Mouse (Mus musculus): ENCODE data around the gene Abtb2. TPM values are rescaled to one million over a fixed set of nuclear protein-coding genes. Genes with fewer than 3 reads are reported as not detected.

Abtb2 gene
- polyA plus RNA-seq, 1 experiment from 2014 or later = 5.6 TPM

DNA sequence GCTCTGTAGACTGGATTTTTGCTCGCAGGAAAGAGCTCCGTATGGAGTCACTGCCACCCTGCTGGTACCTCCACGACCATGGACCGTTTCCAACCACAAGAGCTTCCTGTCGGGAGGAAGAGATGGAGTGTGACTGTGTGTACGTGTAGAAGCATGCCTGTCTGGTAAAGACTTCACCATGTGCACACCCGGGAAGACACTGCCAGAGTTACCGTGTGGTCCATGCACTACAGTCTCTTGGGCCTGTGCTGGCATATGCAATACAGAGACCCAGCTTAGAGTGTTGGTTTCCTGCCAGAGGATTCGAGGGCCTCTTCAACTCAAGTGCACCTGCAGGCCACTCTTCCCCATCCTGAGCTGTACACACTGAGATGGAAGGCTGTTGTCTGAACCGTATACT lies 41.8 kb downstream of the Abtb2 start:
- H3K27ac ChIP-seq = no peak overlapping the region

DNA sequence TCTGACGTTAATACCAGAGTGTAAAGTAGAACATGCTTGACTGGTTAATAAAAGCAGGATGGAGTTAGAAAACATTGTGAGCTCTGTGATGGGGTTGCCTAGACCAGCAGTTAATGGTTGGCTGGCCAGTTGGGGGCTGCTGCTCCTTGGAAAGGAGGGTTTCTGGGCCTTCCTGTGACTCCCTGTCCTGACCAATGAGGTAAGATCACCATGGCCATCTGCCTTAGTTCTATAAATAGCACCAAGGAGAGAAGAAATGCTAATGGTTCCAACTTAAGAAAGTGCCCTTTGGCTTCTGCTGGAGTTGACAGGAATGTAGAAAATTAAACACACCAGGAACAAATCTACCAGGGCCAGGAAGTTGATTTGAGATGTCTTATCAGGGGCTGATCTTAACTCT lies 42.8 kb downstream of the Abtb2 start:
- Histone ChIP-seq H3K9me3 (replicated peaks; ENCODE audit: low read length) (no peaks in the 10 kb centered on the region), H3K9ac (ENCODE audit: low read depth, low read length) (no peak overlapping the region), H3K4me3 (replicated peaks; ENCODE audit: low read depth, low read length) (no peak overlapping the region), H3K36me3 (ENCODE audit: insufficient read depth, low read length) (no peaks in the 10 kb centered on the region), H3K4me2 (ENCODE audit: low read length) (no peak overlapping the region), H3K4me1 (replicated peaks; ENCODE audit: insufficient read depth, low read length) (peaks cover 5% of the 10 kb centered on the region), H3K27ac (no peak overlapping the region), H3K27me3 (ENCODE audit: insufficient read depth, low read length) (no peaks in the 10 kb centered on the region)
- 26% methylated on average over 1 of the region's 1 CpGs for WGBS
- ATAC-seq (replicated peaks; ENCODE audit: low FRiP score, low read depth) (peak; percentile 54; the same call in 1 of the 2 replicates), DNase-seq (ENCODE audit: low spot score) (peak; percentile 32)
- TF ChIP-seq CTCF (IDR thresholded peaks at IDR 0.05; ENCODE audit: low read depth) = no peak

More for the DNA sequence above, 41.8 kb downstream of the Abtb2 start:
- peaks cover 5% of the 10 kb centered on the region for H3K4me1 ChIP-seq (replicated peaks; ENCODE audit: insufficient read depth, low read length)
- no peak overlapping the region for H3K4me3 ChIP-seq (replicated peaks; ENCODE audit: low read depth, low read length)
- H3K9ac ChIP-seq (ENCODE audit: low read depth, low read length) = no peak overlapping the region
- DNase-seq (ENCODE audit: low spot score) = no peak
- WGBS = 77% methylated on average over 10 of the region's 10 CpGs
- TF ChIP-seq CTCF (IDR thresholded peaks at IDR 0.05; ENCODE audit: low read depth) = no peak
- no peak for ATAC-seq (replicated peaks; ENCODE audit: low FRiP score, low read depth)
- H3K4me2 ChIP-seq (ENCODE audit: low read length) = no peak overlapping the region
- H3K9me3 ChIP-seq (replicated peaks; ENCODE audit: low read length) = no peaks in the 10 kb centered on the region
- no peaks in the 10 kb centered on the region for H3K27me3 ChIP-seq (ENCODE audit: insufficient read depth, low read length)
- no peaks in the 10 kb centered on the region for H3K36me3 ChIP-seq (ENCODE audit: insufficient read depth, low read length)

DNA sequence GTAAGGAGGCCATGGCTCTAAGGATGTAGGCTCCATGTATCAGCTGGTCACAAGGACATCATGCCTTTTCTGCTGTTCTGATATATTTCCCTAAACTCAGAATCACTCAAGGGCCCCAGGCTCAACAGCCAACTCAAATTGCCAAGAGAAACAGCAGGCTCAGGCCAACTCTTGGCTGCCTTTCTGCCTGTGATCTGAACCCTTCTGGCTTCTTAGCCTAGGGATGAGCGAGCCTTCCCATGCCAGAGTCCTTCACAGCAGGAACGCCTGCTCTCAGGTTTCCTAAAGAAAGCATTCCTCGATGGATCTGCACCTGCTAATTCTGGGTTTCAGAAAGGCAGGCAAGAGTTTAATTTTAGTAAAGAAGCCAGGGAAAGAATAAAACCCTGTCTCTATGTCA lies 43.4 kb downstream of the Abtb2 start:
- Histone ChIP-seq H3K4me3 (replicated peaks; ENCODE audit: low read depth, low read length) (no peak overlapping the region), H3K4me2 (ENCODE audit: low read length) (no peak overlapping the region), H3K9me3 (replicated peaks; ENCODE audit: low read length) (no peaks in the 10 kb centered on the region), H3K27me3 (ENCODE audit: insufficient read depth, low read length) (no peaks in the 10 kb centered on the region), H3K9ac (ENCODE audit: low read depth, low read length) (no peak overlapping the region), H3K4me1 (replicated peaks; ENCODE audit: insufficient read depth, low read length) (peaks cover 5% of the 10 kb centered on the region), H3K27ac (no peak overlapping the region), H3K36me3 (ENCODE audit: insufficient read depth, low read length) (no peaks in the 10 kb centered on the region)
- WGBS = 25% methylated on average over 3 of the region's 3 CpGs
- no peak for TF ChIP-seq CTCF (IDR thresholded peaks at IDR 0.05; ENCODE audit: low read depth)
- DNase-seq (ENCODE audit: low spot score) (no peak), ATAC-seq (replicated peaks; ENCODE audit: low FRiP score, low read depth) (no peak)

DNA sequence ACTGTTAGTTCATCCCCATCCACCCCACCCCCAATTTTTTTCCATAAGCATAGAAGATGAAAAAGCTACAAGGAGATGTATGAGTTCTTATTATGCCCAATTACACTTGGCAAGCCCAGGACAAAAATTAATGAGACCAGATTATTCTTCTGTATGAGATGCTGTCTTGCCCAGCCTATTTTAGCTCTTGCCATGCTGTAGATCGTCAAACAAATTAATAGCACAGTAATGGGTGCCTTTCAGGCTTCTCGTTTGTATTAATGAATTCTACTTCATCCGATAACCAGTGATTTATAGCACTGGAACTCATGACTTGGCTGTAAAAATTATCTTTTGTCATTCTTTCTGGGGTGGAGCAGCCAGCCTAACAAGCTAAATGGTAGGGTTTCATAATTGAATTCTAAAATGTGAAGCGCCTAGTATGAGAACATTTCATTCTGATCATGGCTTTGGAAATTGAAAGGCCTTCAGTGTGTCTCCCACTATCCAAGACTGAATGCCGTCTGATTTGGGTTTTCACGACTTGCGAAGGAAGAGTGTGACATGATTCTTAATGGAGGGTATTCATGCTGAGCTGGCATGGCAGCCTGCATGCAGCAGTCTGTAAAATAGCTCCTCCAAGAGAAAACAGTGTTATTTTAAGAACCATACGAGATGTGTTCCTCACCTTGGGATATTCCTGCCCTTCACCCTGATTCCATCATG lies 44.9 kb downstream of the Abtb2 start:
- Histone ChIP-seq H3K9me3 (replicated peaks; ENCODE audit: low read length) (no peaks in the 10 kb centered on the region), H3K36me3 (ENCODE audit: insufficient read depth, low read length) (no peaks in the 10 kb centered on the region), H3K27me3 (ENCODE audit: insufficient read depth, low read length) (no peaks in the 10 kb centered on the region), H3K4me2 (ENCODE audit: low read length) (no peak overlapping the region), H3K9ac (ENCODE audit: low read depth, low read length) (no peak overlapping the region), H3K4me3 (replicated peaks; ENCODE audit: low read depth, low read length) (no peak overlapping the region), H3K27ac (no peak overlapping the region), H3K4me1 (replicated peaks; ENCODE audit: insufficient read depth, low read length) (peaks cover 5% of the 10 kb centered on the region)
- WGBS = 80% methylated on average over 8 of the region's 8 CpGs
- ATAC-seq (replicated peaks; ENCODE audit: low FRiP score, low read depth) (no peak), DNase-seq (ENCODE audit: low spot score) (no peak)
- TF ChIP-seq CTCF (IDR thresholded peaks at IDR 0.05; ENCODE audit: low read depth) = no peak

GRCm38 (mm10) chr2:103613865-103614264 lies 47.8 kb downstream of the Abtb2 start:
- DNase-seq (ENCODE audit: low spot score) (no peak), ATAC-seq (replicated peaks; ENCODE audit: low FRiP score, low read depth) (no peak)
- no peaks in the 10 kb centered on the region for H3K9me3 ChIP-seq (replicated peaks; ENCODE audit: low read length)
- no peak overlapping the region for H3K9ac ChIP-seq (ENCODE audit: low read depth, low read length)
- H3K4me2 ChIP-seq (ENCODE audit: low read length) = no peak overlapping the region
- H3K36me3 ChIP-seq (ENCODE audit: insufficient read depth, low read length) = no peaks in the 10 kb centered on the region
- H3K27me3 ChIP-seq (ENCODE audit: insufficient read depth, low read length) = no peaks in the 10 kb centered on the region
- no peak overlapping the region for H3K4me3 ChIP-seq (replicated peaks; ENCODE audit: low read depth, low read length)
- WGBS = 64% methylated on average over 3 of the region's 3 CpGs
- peaks cover 5% of the 10 kb centered on the region for H3K4me1 ChIP-seq (replicated peaks; ENCODE audit: insufficient read depth, low read length)
- TF ChIP-seq CTCF (IDR thresholded peaks at IDR 0.05; ENCODE audit: low read depth) = no peak
- H3K27ac ChIP-seq = no peak overlapping the region

DNA sequence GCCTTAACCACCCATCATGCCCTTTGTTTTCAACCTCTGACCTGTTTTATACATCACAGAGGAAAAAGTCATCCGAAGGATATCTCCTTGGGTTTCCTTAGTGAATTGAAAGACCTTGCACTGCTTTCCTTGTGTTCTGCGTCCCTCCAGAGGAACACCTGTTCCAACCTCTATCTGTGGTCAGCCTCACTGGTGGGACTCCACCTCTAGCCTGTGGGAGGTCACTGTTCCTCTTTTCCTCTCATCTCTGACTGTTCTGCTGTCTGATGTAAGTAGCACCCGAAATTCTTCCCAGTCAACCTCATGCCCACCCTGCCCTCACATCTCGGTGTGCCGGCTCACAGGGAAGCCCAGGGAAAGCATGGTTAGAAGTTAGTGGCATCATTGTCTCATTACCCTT lies 48.9 kb downstream of the Abtb2 start:
- ATAC-seq (replicated peaks; ENCODE audit: low FRiP score, low read depth) = no peak
- Histone ChIP-seq H3K4me1 (replicated peaks; ENCODE audit: insufficient read depth, low read length) (no peaks in the 10 kb centered on the region), H3K27me3 (ENCODE audit: insufficient read depth, low read length) (no peaks in the 10 kb centered on the region), H3K9ac (ENCODE audit: low read depth, low read length) (no peak overlapping the region), H3K4me3 (replicated peaks; ENCODE audit: low read depth, low read length) (no peak overlapping the region), H3K27ac (no peak overlapping the region), H3K36me3 (ENCODE audit: insufficient read depth, low read length) (no peaks in the 10 kb centered on the region), H3K4me2 (ENCODE audit: low read length) (no peak overlapping the region), H3K9me3 (replicated peaks; ENCODE audit: low read length) (no peaks in the 10 kb centered on the region)
- WGBS = 87% methylated on average over 5 of the region's 5 CpGs
- no peak for TF ChIP-seq CTCF (IDR thresholded peaks at IDR 0.05; ENCODE audit: low read depth)
- DNase-seq (ENCODE audit: low spot score) = no peak

DNA sequence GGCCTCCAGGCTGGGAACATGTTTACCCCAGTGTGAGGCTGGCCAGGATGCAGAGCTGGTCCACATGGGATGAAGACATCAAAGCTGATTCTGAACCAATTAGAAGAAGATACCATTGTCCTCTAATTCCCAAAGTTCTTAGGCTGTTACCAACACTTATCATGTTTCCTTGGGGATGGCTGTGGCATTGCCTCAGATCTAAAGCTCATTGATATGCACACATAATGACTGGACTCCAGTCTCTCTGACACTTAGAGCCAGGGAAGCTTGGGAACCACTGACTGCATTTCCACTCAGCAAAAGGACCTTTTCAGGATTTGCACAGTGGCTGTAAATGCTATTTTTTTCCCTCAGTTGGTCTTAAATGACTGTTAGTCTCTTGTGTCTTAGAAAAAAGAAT lies 52.3 kb downstream of the Abtb2 start:
- no peaks in the 10 kb centered on the region for H3K4me1 ChIP-seq (replicated peaks; ENCODE audit: insufficient read depth, low read length)
- no peaks in the 10 kb centered on the region for H3K9me3 ChIP-seq (replicated peaks; ENCODE audit: low read length)
- H3K4me2 ChIP-seq (ENCODE audit: low read length) = no peak overlapping the region
- no peak overlapping the region for H3K27ac ChIP-seq
- H3K9ac ChIP-seq (ENCODE audit: low read depth, low read length) = no peak overlapping the region
- H3K27me3 ChIP-seq (ENCODE audit: insufficient read depth, low read length) = no peaks in the 10 kb centered on the region
- H3K36me3 ChIP-seq (ENCODE audit: insufficient read depth, low read length) = no peaks in the 10 kb centered on the region
- no peak for DNase-seq (ENCODE audit: low spot score)
- H3K4me3 ChIP-seq (replicated peaks; ENCODE audit: low read depth, low read length) = no peak overlapping the region
- ATAC-seq (replicated peaks; ENCODE audit: low FRiP score, low read depth) = no peak
- no peak for TF ChIP-seq CTCF (IDR thresholded peaks at IDR 0.05; ENCODE audit: low read depth)

All from kidney, postnatal 0 days (tissue).